Mouse (Mus musculus) gastrocnemius, postnatal 36 days (tissue): Measurements from ENCODE around the gene Ppia. TPM values are rescaled to one million over a fixed set of nuclear protein-coding genes. Genes with fewer than 3 reads are reported as not detected.
"Not testable (repeated sequence)": the region's sequence is repeated elsewhere in the genome, so short reads cannot be mapped to it uniquely, and the experiment has no call there.

ENCODE experiments used
- DNase-seq, 2 experiments: peaks; one replicate each; pipeline ENCODE4 v3.0.0; 2022
- intact Hi-C: fragments of 180-260 bp; cut with DNase I; formaldehyde crosslinking; loops from one replicate; pipeline ENCODE4 v1.15.1; 2025
- total RNA-seq, 2 experiments: library from RNA; stranded (reverse); gene quantifications; 2 replicates each; pipeline ENCODE4 v1.2.3; 2021

The Ppia gene
- total RNA-seq, 2 experiments from 2014 or later = 206 to 211 TPM

DNA sequence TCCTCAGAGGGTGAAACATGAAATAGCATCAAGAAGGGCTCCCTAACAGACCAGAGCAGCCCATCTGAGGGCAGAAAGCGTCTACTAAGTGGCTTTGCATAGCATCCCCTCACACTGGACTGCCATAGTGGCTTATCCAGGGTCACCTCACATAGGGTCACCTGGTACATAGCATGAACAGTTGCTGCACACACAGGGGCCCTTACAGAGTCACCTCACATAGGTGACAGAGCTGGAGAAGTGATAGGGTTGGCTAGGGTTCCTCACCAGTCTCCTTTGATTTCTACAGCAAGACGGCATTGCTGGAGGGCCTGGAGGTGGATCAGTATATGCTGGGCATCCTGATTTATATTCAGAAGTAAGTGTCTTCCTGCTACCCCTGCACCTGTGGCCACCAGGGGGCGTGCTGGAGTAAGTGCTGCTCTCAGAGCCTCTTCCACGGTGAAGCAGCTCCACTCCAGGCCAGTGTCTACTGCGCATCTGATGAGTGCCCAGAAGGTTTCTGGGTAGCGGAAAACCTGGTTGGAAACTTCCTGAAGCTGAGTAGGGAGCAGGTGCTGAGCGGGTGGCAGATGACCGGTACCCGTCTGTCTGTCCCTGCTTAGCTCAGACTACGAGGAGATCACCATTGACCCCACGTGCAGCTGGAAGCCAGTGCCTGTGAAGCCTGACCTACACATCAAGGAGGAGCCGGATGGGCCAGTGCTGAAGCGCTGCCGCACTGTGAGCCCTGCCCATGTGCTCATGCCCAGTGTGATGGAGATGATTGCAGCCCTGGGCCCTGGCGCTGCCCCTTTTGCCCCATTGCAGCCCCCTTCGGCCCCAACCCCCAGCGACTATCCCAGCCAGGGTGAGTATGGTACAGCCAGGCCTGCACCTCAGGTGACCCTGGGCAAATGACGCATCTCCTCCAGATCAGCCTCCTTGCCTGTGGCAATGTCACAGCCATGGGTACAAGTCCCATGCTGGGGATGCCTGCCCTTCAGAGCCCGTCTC, 12.4 kb upstream of the Ppia start:
- intact Hi-C loops = loop anchor here (5.0 kb wide), 1 partner anchor 36 kb away; no protein-coding TSS in a partner anchor
- DNase-seq = peak; percentile 67 to 75

DNA sequence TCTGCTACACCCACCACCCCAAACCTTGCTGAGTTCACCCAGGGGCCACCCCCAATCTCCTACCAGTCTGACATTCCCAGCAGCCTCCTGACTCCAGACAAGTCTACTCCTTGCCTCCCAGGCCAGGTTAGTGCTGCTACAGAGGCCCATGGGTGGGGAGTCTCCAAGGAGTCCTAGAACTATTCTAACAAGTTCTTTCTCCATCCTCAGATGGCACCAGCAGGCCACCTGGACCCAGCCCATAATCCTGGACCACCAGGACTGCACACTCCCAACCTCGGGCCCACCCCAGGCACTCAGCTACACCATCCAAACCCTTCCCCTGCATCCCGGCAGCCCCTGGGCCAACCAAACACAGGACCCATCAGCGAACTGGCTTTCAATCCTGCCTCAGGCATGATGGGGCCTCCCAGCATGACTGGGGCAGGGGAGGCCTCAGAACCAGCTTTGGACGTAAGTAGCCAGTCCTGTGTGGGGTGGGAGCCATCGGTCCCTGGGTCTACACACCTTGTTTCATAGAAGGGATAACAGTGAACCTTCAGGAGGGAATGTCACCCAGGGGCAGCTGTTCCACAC, 11.3 kb upstream of the Ppia start:
- DNase-seq = no peak
- intact Hi-C loops = loop anchor here (5.0 kb wide), 1 partner anchor 37 kb away; no protein-coding TSS in a partner anchor

GRCm38 (mm10) chr11:6404699-6405566, 10.3 kb upstream of the Ppia start:
- intact Hi-C loops = loop anchor here (5.0 kb wide), 1 partner anchor 38 kb away; no protein-coding TSS in a partner anchor
- no peak for DNase-seq

- intact Hi-C loops = no loop called here
- no peak for DNase-seq
Measured at GRCm38 (mm10) chr11:6405591-6406081, 9.6 kb upstream of the Ppia start.

DNA sequence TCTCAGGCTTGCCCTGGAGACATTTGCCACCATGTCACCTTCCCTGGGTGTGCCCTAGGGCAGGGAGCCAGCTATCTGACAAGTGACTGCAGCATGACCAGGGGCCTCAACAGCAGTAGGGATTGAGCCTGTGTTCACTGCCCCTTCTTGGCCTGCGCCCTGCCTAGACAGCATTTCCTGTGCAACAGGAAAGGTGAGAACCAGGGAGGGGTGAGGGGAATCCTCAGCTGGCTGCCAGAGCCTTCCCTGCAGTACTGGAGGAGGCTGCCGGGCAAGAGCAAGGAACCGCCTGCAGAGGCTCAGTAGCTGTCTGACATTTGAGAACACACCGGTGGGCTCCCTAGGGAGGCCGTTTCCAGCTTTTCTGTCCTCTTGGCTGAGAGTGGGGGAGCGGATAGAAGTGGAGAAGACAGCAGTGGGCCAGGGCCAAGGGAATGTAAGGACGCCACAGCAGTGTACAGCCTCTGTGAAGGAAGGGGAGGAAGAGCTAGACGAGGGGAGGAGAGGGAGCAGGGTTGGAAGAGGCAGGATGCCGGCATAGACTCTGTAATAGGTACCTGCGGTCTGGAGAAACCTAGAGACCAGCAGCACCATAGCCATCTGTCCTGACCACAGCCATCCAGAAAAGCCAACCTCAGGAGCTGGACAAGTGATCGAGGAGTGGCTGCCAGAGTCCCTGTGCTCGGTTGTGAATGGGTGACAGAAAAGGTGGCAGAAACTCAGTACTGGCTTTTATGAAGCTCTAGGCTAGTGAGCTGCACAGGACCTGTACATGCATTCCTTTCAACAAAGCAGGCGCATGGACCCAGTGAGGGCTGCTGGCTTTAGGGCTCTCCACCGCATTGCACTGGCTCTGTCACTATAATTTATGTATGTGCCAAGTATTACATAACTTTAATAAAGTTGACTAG, 8.7 kb upstream of the Ppia start:
- DNase-seq = peak; percentile 69 to 76
- intact Hi-C loops = no loop called here

GRCm38 (mm10) chr11:6407162-6407621, 8.1 kb upstream of the Ppia start:
- DNase-seq = no peak
- intact Hi-C loops = no loop called here

- no peak for DNase-seq
- intact Hi-C loops = no loop called here
Measured at GRCm38 (mm10) chr11:6410050-6410602, 5.1 kb upstream of the Ppia start.

- DNase-seq, intact Hi-C loops: not testable (repeated sequence)
Measured at GRCm38 (mm10) chr11:6410755-6411154, 4.5 kb upstream of the Ppia start.

- intact Hi-C loops = no loop called here
- DNase-seq = peak; percentile 82 to 84
Measured at GRCm38 (mm10) chr11:6411684-6412083, 3.6 kb upstream of the Ppia start.

- intact Hi-C loops = no loop called here
- DNase-seq = no peak
Measured at GRCm38 (mm10) chr11:6413264-6413663, 2.0 kb upstream of the Ppia start.

DNA sequence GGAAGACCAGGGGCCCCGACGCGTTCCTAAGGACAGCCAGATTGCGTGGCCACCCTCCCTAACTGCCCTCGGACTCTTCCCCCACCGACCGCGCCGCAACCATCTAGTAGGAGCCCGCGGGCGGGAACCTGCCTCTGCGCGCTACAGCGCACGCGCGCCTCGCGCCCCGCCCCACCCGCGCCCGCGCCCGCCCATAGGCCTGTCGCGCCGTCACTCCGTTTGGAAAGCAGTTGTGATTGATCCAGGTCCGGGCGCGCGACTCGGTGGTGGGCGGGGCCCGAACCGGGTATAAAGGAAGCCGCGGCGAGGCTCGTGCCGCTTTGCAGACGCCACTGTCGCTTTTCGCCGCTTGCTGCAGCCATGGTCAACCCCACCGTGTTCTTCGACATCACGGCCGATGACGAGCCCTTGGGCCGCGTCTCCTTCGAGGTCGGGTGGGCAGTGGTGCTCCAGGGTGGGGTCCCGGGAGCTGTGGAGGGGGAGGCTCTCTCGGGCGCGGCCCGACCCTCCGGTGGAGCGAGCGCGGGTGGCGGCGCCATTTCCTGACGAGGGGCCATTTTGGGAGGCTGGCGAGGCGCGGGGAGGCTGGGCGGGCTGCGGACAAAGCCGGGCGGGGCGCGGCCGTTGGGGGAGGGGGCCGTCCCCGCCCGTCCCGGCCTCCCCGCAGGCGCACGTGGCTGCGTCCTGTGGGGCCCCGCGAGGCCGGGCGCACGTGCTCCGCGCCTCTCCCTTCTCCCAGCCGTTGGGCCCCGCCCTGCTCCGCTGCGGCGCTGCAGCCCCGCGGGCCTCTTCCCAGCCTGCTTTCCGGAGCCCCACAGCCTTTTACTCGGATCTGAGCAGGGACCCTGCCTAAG, 535 bp downstream of the Ppia start:
- DNase-seq = peak; percentile 97 to 100
- intact Hi-C loops = no loop called here

GRCm38 (mm10) chr11:6416405-6417034, 1.3 kb downstream of the Ppia start:
- DNase-seq = peak; percentile 66 to 68
- intact Hi-C loops = no loop called here

- DNase-seq = no peak
- intact Hi-C loops = no loop called here
Measured at GRCm38 (mm10) chr11:6417069-6417468, 1.8 kb downstream of the Ppia start.

GRCm38 (mm10) chr11:6417490-6417889, 2.2 kb downstream of the Ppia start:
- intact Hi-C loops = no loop called here
- DNase-seq = no peak

GRCm38 (mm10) chr11:6418751-6419150, 3.5 kb downstream of the Ppia start:
- intact Hi-C loops = no loop called here
- DNase-seq = no peak

DNA sequence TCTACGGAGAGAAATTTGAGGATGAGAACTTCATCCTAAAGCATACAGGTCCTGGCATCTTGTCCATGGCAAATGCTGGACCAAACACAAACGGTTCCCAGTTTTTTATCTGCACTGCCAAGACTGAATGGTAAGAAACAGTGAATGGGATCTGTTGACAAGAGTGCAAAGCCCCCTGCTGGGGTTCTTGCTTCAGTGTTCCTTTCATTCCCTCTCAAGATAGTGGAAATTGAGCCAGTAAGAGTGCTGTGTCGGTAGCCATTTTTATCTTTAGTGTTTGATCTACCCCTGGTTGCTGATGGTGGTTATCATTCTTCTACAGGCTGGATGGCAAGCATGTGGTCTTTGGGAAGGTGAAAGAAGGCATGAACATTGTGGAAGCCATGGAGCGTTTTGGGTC, 3.9 kb downstream of the Ppia start:
- intact Hi-C loops, DNase-seq: not testable (repeated sequence)

- intact Hi-C loops = no loop called here
- no peak for DNase-seq
Measured at GRCm38 (mm10) chr11:6420283-6420703, 5.0 kb downstream of the Ppia start.
